Mouse (Mus musculus) kidney, adult 8-10 months (tissue): ENCODE results near the gene Pla2r1.

Experiments used
- DNase-seq, 2 experiments: peaks; one replicate each; pipeline ENCODE4 v3.0.0; 2022

Pla2r1 gene

DNA sequence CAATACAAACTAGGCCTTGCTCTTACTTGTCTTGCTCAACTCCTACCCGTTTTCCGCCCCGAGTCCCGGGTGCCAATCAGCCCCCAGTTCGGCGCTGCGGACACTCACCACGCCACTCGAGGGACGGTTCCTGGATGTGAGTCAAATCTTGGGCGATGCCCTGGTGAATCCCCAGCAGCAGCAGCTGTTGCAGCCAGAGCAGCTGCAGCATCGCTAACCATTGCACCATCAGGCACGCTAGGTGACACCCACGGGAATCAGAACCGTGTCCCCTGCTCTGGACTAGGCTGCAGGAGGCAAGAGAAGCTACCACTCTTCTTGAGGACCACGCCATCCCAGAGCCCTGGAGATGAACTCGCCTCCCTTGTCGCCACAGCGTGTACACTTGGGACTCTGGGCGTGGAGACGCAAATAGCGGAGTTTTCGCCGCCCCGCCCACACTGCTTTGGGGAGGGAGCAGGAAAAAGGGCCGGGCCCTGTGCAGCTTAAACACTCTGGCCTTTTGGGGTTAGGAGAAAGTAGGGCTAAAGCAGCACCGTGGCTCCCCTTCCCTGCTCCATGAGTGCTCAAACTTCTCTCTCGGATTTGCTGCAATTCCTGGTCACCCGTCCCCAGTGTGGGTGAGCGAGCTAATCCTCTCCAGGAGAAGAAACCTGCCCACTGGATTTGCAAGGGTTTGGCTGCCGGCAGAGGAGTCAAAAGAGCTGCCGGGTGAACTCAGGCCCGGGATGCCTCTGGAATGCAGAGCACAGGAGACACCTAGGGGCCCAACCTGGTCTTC is at the start of gene Pla2r1:
Gene Pla2r1, minus strand, starts transcription at position 407 of the 781 bp plus-strand sequence.
- peak; percentile 36 to 59 for DNase-seq

DNA sequence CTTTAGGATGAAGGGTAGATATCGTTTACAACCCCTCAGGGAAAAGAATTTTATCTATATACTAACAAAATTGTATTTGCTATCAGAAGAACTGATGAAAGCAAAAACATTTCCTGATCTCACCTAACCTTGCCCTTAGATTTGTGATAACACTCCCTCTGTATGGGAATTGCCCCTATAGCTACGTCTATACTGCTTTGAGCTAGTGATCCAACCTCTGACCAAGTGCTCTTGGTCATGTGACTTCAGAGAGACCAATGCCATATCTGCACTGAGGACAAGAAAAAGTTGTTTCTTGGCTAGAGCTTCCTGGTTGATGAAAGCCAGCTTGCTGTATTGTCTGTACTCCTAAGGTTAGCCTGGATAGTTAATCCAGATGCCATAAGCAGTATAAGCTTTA is 48.2 kb upstream of the Pla2r1 start:
- no peak for DNase-seq

DNA sequence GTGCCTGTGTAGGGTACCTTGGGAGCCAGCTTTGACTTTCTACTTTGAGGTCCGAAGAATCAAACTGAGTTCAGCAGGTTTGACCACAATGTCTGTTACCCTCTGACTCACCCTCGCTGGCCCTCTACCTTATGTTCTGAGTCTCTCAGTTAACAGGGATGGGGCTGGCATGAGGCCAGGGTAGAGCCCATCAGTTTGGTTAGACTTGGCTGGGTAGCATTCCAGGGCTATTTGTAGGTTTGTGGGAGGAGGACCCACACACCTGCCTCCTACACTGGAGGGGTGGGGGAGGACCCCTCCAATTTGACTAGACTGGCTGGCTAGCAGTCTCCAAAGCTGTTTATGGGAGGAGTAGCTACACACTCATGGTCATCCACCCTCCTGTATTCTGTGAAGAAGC is 47.8 kb upstream of the Pla2r1 start:
- DNase-seq, result no peak

DNA sequence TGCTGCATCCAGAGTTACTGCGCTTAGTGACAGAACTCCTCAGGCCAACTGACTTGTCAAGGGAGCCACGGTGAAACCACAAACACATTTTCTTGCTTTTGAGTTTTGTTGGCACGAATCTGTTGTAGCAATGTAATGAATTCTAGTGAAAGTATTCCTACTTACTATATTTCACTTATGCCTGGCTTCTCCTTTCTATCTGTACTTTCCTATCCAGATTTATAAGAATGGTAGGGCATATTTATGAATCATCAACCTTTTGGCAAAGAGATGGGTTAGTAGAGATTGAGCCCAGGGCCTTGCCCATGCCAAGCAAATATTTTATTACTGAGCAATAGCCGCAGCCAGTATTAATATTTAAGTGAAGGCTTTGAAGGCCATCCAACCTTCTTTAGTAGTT is 30.3 kb upstream of the Pla2r1 start:
- DNase-seq, result no peak

DNA sequence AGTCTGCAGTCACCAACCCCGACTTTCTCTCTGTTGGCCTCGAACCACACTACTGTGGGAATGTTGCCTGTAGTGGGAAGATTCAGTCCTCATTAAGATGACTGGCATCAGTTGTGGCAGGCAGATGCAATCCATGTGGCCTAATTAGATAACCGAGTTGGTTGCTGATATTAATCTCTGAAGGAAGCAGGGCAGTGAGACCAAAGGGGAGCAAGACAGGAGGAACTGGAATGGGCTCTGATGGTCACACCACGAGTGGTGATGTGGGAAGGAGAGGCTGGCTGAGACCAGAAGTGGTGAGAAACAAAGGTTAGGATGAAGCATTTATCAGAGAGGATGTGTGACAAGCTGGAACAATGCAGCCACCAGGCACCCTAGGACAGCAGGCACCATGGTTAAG is 1.5 kb upstream of the Pla2r1 start:
- DNase-seq, result no peak

DNA sequence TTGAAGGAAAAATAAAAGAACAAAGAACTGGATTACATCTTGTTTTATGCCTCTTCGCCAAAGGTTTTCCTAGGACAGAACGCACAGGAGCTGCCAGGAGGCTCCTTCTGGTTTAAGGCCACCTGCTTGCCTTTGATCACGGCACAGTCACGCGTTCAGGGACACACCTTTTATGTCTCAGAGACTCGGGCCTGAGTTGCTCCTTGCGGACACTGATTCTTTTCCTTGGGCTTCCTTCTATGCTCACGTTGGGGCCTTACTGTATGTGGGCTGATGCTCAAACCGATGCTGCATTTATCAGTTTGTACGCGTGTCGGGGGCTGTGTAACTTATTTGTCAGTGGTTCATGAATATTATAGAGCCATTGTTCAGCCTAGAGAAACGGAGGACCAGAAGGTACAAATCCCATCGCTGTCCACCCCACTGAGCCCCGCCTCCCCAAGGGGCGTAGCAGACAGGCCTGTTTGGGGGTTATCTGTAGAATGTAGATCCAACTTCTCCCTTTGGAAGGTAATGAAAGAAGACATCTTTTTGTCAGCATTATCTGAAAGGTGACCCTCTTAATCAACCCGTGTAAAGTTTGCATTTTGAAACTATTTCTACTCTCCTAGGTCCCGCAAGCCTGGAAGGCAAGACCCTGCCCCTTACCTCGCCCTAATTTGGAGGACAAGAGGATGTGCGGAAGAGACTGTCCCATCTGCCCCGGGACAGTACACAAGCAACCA is 769 bp downstream of the Pla2r1 start:
- no peak for DNase-seq

DNA sequence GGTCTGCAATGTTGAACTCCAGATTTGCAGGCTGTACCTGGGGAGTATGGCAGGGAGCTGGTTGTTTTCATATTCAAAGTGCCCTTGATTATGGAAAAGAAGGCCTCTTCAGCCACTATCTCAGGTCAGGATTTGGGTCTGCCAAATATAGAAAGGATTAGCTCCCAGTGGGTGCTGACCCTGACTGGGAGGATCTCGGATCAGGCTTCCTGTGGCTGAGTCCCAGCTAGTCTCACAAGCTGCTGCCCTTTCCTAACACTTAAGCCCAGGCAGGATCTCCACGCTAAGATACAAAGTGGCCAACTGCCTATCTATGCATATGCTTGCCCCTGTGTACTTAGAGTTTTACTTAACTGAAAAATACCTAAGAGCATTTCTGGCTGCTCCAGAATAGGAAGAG is 1.4 kb downstream of the Pla2r1 start:
- DNase-seq, result no peak

DNA sequence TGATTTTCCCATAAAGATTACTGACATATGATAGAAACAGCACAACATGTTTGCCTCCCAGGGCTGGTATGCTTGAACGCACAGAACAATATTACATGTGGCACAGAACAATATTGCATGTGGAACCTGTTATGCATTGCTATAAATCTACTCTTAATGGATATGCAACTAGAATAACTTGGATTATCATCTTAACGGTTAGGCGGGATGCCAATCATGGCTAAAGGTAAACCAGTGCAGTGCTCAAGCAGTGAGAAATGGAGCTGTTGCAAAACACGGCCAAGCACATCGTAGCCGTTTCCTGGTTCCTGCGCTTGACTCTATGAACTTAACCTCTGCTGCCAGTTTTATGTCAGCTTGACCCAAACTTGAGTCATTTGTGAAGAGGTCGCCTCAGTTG is 2.6 kb downstream of the Pla2r1 start:
- DNase-seq, result no peak

DNA sequence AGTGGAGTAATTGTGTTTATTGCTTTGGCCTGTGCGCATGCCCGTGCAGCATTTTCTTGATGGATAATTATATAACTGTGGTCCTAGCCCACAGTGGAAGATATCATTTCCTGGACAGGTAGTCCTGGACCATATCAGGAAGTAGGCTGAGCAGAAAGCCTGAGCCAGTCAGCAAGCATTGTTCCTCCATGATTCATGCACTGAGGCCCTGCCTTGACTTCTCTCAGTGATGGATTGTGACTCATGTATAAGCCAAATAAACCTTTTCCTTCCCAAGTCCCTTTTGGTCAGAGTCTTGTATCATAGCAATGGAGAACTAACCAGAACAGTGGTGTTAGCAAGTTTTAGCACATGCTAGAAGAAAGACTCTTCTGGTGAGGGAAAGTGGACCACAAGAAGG is 3.3 kb downstream of the Pla2r1 start:
- peak in 1 of 2 experiments; percentile 2 for DNase-seq

DNA sequence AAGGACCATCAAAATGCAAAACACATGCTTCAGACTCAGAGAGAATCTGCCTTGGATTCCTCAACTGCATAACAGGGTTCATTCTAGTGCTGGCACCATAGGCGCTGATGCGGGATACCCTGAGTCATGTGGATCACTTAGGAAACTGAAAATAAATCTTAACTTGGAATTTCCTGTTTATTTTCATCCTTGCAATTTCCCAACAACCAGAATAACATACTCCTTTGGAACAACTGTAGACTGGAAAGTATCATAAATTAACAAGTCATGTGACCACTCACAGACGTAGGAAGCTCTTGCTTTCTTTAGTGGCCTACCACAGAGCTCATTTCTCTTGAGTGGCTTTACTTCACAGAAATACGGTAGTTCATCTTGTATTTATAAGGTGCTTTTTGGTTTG is 7.0 kb downstream of the Pla2r1 start:
- DNase-seq, result peak; percentile 21 to 54

DNA sequence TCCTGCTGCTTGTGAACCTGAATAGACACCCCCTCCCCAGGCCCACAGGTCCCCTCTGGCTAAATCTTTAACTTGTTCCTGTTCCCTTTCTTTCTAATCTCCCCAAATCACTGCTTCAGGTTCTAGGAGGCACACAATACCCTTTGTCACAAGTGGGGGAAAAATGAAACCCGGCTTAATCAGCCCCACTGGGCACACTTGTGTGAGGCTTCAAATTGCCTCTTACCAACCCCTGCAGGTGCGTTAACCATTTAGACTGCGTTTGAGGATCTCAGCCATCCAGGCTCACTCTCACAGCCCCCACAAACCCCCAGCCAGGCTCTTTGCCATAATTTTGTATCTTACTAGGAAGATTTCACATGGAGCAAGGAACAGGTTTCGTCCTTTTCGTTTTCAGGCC is 9.1 kb downstream of the Pla2r1 start:
- DNase-seq, result no peak

DNA sequence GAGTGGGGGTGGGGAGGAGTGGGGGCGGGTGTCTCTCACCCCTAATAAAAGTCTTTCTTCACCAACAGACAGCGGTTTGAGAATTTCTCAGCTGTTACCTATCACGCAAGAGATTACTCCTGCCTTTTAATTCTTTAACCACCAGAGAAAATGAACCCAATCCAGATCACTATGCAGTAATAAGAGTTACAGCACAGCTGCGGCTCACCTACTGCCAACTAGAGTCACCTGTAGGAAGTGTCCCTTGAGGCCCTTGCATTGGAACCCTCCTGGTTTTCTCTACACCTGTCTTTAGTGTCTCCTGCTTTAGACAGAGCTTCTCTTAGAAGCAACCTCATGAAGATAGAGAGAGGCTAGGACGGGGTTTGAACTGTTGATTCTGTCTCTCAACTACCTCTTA is 11.4 kb downstream of the Pla2r1 start:
- no peak for DNase-seq

DNA sequence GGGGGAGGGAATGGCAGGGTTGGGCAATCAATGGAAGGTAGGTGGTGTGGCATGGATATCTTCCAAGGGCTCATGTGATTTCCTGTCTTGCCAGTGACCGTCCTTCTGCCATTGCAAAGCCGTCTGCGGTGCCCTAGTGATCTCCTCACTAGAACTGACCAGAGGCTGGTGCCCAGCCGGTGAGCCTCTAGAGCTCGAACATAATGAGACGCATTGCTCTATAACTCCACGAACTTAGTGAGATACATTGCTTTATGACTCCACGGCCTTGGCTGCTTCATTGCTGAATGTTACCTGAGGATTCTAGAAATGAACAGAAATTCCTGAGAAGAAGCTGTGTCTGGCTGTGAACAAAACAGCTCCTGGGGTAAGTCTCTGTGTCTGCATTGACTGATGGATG is 12.8 kb downstream of the Pla2r1 start:
- no peak for DNase-seq

DNA sequence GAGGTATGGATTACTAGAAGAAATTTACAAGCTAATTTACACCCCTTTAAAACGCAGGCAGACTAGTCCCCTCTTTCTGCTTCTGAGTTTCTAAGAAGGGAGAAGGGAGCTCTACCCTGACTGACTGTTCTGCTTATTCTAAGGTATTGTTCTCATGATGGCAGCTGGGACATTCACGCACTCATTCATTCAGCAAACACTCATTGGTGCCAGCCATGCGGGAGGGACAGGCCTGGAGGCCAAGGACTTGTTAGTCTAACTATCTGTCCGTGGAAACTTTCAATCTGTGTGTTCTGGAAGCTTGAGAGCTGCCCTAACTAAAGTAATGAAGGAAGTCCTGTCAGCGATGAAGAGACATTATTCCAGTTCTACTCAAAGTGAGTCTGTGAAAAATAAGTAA is 14.4 kb downstream of the Pla2r1 start:
- DNase-seq, result no peak

DNA sequence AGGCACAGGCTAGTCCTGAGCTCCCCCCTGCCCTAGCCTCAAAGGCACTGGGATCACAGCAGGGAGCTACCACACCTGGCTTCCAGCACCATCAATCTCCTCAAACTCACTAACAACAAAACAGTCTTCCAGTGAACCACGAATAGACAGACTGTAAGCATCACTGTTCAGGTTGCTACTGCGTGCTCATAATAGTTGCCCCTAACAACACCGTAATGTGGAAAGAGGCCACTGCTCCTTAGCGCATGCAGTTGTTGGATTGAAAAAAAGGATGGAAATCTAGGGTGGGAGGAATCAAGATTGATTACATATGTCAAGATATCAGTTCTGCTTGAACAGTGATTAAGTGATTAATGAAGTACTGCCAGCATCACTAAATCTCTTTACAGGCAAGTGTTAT is 14.8 kb downstream of the Pla2r1 start:
- DNase-seq, result no peak

DNA sequence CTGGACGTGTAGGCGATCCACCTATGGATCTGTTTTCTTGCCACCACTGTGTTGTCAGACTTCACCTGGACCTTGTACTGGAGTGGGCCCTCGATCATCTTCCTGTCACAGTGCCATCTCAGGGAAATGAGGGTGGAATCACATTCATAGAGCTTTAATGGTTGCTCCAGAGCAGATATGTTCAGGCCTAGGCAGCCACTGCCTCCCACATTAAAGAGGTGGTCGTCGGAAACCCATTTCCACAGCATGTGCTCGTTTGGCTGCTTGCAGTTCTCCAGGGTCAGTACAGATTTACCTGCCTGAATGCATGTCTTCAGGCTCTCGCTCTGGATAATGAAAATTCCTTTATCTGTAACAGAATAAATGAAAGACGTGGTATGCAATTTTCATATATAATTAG is 18.4 kb downstream of the Pla2r1 start:
- no peak for DNase-seq

DNA sequence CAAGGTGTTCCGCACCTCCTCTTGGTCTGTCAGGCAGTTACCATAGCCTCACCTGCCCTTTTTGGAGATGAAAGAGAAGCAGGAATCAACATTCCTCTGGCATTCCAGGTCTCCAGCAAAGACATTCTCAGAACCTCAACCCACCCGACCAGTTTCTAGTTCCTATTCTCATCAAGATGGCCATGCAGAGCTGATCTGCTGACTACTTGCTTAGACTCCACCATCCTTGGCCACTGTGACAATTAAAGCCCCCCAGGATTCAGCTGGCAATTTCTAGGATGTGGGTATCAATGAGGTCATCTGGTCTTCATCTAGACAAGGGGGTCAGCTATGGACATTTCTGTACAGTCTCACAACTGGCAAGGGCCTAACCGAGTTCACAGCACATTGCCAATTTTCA is 20.1 kb downstream of the Pla2r1 start:
- no peak for DNase-seq

DNA sequence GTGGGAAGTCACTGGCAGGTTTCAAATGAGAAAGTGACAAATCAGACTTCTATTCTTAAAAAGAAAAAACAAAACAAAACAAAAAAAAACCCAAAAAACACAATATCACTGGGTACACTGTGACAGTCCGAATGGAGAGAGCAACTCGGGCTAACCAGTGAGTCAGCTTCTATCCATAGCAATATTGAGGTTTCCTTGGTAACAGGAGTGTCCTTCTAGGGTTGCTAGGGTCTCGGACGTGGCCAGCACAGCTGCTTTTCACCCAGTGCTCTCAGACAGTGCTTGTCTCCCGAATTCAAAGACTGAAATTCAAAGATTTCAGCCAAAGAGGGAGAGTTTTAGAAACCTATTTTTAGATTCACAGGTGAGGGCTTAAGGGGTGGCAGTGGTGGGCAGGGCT is 20.6 kb downstream of the Pla2r1 start:
- DNase-seq, result no peak

DNA sequence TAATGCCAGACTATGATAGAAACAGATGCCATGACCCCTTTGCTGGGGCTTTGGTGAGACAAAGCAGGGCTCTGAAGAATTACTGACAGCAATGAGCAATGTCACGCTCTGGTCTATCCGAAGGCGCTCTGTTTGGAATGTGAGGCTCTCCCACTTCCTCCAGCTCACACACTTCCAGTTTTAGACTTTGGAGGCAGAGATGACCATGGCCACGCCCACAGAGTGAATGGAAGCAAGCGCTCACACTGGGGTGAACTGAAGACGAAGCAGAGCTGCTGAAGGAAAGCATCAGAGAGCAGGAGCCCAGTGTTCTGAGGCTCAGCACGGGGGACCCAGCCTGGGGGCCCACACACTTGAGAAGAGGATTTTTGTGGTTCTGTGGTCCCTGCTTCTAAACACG is 37.3 kb downstream of the Pla2r1 start:
- peak in 1 of 2 experiments; percentile 7 for DNase-seq

DNA sequence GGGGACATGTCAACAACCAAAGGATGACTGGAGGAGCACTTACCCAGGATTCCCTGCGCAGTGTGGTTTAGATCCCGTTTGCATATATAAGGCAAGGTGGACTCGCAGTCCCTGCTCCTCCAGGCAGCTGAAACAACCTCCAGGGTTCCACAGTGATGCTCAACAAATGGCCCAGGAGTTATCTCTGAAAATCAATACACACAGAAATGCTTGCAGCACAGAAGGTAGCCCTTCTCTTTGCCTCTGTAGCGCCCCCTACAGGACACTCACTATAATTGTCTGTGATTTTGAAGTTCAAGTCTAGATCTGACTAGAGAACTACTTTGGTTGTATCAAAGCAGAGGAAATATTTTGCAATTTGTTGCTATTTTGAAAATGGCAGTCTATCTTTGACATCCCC is 38.2 kb downstream of the Pla2r1 start:
- no peak for DNase-seq

DNA sequence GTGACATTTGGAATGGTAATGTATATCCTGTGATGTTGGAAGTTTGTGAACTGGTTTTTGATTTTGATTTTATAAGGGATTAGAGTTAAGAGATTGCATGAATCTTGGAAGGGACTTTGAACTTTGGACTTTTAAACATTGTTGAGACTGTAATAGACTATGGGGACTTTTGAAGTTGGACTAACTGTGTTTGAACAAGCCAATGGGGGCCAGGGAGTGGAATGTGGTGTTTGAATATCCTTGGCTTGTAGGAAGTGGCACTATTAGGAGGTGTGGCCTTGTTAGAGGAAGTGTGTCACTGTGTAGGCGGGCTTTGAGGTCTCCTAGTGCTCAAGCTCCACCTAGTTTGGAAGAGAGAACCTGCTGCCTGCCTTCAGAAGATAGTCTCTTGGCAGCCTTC is 42.4 kb downstream of the Pla2r1 start:
- DNase-seq, result no peak

DNA sequence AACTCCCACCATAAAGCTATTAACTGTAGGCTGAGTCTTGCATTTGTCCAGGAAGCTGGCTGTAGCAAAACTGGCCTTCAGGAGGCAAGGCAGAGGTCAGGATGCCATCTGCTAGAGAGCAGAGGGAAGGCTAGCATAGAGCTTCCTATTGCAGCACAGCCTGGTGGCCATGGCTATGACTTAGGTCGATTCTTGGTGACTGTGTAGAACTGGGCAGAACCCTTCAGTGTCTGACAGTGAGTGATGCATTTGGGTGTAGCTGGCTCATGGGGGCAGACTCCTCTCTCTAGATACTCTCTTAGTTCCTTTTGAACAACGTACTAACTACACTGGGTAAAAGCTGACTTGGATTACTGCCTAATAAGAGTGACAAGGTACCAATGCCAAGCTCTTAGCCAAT is 48.0 kb downstream of the Pla2r1 start:
- DNase-seq, result no peak

DNA sequence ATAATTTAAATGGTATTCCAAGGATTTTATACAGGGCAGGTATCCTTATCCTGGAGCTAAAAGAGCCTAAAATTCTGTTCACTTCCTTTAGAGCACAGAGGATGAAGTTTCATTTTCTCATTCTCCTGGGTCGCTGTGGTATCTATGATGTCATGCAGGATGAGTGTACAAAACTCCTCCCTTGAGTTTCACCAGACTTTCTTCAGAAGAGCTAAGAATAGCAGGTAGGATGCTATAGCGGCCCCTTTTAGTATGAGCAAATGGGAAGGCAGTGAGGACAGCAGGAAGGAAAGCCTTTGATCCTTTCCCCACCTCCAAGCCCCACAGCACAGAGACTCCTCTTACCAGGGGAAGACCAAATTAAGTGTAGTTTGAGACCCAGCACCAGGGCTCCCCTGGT is 48.4 kb downstream of the Pla2r1 start:
- DNase-seq, result no peak

DNA sequence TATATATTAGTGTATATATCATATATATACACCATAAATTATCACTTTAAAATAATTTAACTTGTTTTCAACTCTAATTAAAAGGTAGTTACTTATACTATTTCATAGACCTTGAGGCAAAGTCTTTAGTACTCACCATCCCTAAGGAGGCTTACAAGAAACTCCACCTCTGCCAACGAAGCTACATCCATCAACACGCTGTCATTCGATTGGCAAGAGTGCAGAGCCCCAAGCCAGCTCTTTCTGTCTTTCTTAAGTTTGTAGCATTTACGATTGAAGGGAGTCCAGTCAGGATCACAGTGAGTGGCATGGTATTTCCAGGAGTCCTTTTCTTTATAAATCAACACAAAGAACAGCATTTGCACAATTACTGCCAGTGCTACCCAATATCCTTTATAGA is 49.1 kb downstream of the Pla2r1 start:
- no peak for DNase-seq
